Mouse (Mus musculus) urinary bladder, postnatal 10 days (tissue): ENCODE data around the gene Efr3b.

Experiments
- DNase-seq: peaks from one replicate; pipeline ENCODE4 v3.0.0; 2022; ENCODE audit warnings: low spot score

The Efr3b gene

DNA sequence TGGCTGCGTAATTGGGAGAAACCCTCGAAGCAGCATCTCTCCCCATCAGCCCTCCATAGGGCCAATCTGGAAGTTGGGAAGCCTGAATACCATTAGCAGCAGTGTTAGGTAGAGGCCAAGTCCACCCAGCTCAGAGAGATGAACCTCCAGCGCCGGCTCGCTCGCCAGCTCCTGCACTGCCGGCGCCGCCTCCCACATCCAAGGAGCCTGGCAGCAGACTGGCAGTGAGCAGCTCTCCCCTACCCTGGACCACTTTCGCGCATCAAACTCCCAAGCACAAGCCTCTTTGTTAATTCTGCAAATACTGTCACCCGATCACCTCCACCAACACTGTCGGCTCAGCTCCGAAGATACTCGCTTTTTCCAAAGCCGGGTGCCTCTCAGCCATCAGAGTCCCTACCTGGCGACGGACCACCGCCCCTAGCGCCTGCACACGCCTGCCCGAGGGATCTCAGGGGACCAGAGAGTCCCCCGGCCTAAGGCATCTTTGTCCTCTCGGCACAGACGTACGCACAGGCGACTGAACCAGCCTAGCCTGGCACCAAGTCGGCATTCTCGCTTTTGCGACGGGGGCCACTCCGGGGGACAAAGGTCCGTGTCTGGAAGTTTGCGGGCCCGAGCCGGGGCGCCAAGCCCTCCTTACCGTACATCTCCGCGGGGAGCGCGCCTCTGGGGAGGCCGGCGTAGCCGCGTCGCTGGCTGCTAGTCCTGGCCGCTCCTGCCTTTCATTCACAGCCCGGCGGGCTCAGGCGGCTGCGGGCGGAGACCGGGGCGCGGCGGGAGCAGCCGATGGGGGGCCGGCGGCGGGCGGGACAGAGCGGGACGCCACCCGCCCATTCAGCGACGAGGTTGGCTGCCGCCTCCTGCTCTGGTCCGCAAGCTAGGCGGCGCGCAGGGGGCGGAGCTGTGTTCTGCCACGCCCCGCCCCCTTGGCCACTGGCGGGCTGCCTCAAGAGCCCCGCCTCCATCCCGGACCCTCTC lies at the start of gene Efr3b:
Gene Efr3b (minus strand): TSS at position 855 of the 981 bp plus-strand sequence.
- peak; percentile 20 for DNase-seq

DNA sequence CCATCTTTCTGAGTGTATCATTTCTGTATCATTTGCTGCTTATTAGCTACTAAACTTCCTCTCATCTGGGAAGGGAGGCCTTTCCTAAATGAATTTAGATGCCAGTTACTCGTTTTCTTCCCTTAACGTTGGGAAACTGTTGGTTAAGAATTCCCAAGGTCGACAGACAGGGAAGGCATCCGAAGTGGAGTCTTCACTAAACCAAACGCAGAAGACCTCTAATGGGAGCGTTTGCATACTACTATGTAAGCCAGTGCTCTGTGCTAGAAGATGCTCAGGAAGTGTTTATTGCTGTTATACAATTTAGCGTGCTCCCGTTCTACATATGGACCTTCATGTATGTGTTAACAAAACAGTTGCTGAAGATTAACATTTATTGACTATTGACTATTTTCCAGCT lies 44.7 kb upstream of the Efr3b start:
- no peak for DNase-seq

DNA sequence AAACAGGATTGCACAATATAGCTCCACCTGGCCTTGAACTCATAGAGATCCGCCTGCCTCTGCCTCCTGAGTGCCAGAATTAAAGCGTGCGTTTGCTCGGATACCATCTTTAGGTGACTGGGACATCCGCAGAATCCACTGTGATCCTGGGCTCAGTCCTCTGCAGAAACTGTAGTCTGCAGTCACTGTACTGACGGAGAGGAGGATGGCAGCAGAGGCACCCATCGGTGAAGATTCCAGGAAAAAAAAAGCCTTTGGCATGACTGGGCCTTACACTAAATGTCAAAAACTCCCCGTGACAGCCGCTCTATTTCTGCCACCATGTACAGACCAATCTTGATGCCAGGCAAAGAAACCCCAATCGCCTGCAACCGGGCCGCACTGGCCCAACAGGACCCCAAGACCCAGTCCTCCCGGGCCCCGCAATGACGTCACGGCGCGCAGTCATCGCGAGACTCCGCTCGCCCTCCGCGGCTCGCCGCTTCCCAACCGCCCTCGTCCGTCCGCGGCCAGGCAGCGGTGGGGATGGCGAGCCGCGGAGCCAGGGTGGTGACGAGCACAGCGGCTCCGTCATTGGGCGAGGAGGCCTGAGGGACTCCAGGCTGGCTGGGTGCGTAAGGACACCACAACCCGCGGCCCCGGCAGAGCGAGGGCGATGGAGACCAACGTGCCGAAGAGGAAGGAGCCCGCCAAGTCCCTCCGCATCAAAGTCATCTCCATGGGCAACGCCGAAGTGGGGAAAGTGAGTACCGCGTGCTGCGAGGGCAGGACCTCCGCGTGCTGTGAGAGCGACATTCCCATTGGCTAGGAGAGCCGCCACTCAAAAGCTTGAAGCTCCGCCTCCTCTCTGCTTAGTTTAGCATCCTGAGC lies 43.7 kb upstream of the Efr3b start, which contains the start of gene Dnajc27:
Gene Dnajc27 (plus strand): TSS at position 452 of the 870 bp plus-strand sequence.
- DNase-seq, result peak; percentile 91

DNA sequence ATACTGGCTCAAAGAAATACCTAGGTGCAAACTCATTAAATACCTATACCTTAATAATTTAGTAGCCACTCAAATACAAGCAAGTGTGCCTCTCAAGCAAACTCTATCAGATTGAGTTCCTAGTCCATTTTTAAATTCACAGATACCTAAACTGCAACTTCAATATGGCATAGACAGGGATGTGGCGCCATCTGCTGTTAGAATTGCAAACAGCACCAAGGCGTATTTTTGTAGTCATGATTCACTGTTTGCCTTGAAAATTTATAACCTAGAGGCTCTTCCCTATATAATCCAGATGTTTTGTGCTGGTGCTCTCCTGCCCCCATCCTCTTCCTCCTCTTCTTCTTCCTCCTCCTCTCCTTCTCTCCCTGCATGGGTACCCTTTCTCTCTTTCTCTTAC lies 41.6 kb upstream of the Efr3b start:
- peak; percentile 29 for DNase-seq

DNA sequence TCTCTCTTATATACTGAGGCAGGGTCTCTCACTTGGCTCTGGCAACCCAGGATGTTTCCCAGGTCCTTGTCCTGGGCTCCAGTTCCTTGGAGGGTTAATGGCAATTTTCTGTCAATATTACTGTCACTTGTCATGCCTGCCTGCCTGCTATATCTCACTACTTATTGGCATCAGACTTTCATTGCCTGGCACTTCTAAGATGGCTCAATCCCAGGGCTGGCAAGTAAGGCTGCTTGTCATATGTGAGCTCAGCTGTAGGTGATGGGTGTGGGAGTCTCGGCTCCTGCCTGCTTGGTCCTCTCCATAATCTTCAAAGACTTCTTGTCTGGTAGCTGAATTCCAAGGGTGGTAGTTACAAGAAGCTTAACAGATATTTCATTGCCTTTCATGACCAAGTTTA lies 39.4 kb upstream of the Efr3b start:
- no peak for DNase-seq

DNA sequence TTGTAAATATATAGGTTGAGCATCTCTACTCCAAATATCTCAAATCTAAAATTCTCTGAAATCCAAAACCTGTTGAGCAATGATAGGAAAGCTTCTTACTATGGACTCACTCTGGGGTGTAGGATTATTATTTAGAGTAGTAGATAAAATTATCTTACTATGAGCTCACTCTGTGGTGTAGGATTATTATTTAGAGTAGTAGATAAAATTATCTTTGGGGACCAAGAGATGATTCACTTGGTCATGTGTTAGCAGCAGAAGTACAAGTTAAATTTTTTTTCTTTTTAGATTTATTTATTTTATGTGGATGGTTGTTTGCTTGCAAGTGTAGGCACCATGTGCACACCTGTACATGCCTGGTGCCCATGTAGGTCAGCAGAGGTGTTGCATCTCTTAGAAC lies 37.7 kb upstream of the Efr3b start:
- no peak for DNase-seq

DNA sequence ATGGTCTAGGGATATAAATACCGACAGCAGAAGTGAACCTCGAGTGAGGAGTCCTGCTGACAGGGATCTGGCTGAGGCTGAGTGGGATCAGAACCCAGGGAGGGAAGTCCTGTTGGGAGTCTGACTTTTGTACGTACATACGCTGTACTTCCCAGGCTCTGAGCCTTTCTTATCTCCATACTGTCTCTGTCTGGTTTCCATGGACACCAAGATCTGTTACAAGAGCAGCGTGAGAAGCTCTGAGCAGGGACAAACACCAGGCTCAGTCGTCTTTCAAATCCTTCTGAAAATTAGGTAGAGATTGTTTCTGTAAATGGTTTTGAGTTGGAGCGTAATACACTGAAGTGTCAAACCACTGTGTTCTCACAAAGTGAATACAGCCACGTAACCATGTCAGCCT lies 36.7 kb upstream of the Efr3b start:
- no peak for DNase-seq

DNA sequence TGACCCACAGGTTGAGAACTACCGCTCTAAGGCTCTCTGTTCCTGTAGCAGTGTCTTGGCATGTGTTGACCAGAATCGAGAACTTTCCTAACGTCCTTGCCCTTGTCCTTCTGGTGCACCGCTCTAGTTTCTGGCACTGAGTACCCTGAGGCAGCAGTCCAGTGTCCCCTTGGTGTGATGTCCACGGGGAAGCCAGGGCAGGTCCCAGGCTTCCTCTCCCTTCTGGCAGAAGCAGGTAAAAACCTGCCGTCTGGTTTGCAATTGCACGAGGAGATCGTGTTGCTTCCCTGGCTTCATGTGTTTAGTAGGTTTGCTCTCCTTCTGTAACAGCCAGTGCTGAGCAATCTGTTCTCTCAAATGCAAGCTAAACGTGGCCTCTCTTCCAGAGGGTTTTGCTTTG lies 33.0 kb upstream of the Efr3b start:
- DNase-seq, result no peak

DNA sequence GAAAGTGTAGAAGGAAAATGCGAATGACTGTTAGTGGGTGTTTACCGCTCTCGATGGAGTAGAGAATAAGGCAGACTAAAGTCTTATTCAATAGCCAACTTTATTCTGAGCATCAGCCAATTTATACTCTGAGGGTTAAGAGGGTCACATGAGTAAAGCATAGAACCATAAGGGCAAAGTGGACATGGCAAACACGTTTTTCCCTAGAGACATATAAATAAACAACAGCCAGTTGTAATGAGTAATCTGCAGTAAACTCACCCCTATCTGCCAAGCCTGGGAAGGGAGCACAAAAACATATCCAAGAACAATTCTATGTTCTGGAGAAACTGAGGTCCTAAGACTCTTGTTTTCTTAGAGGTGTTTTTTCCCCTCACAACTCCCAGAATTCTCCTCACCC lies 29.8 kb upstream of the Efr3b start:
- DNase-seq, result no peak

DNA sequence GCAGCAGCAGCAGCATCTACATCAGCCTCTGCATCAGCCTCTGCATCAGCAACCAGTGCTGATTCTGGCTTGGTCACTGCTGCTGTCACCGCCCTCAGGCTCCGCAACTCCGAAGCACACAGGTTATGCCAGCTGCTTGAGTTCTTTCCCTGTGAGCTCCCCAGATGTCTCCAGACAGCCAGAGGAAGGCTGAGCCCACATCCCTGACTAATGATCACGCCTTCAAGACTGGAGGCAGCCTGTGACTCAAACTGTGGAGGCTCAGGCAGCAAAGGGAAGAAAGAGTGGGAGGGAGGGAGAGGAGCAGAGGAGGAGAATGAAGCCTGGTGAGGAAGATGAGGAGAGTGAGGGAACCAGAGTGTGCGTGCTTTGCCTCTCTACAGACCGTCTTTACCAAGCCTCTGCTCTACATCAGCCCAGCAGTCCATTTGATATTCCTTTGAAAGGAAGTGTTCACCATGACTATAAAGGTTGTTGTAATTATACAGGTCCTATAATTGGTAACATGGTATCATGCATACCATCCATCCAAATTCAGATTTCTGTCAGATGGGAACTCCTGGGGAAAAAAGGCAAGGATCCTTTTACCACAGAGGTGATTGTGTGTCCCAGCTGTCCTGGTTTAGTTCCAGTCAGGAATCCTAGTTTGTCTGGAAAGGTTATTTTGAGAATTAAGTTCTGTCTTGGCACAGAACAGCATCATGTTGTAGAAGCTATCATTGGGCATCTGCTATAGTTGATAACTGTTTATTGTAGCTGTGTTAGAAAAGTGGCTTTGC lies 28.2 kb upstream of the Efr3b start:
- DNase-seq, result no peak

DNA sequence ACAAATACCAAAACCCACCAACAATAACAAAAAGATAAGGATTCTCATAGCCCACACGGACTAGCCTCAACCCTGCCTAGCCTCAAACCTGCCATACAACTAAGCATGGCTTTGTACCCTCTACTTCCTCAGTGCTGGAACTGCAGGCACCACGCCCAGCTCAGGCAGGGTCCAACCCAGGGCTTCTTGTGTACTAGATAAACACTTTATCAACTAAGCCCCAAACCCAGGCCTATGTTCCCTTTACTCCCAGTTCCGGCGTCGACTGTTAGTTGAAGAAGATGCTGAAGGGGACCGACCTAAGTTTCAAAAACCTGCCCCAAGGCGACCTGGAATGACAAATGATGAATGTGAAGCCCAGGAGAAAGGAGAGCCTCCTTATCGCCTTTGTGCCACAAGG lies 27.2 kb upstream of the Efr3b start:
- no peak for DNase-seq

DNA sequence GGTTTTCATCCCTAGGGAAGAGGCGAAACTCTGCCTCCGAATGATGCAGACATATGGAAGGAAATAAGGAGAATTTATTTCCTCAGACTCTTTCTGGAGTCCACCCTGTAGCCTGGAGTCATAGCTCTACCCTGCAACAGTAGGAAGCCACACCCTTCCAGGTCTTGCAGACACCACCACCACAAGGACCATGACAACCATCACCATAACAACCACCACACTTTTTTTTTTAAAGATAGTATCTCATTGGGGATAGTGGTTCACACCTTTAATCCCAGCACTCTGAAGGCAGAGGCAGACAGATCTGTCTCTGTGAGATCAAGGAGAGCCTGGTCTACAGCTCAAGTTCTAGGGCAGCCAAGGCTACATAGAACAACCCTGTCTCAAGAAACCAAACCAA lies 26.8 kb upstream of the Efr3b start:
- DNase-seq, result no peak

DNA sequence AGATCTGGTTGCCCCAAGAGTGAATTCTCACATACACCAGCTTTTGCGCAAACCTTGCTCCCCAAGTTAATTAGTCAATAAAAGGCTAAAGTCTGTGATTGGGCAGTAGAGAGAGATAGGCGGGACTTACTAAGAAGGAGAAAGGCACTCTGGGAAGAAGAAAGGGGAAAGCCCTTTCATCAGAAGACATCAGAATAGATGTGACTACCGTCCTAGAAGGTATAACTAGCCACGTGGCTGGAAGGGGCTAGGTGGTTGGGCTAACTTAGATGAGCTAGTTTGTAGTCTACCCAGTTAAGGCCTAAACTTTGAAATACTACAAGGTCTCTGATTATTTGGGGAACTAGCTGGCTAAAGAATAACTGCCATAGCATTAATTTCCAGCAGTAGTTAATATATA lies 21.0 kb upstream of the Efr3b start:
- no peak for DNase-seq

DNA sequence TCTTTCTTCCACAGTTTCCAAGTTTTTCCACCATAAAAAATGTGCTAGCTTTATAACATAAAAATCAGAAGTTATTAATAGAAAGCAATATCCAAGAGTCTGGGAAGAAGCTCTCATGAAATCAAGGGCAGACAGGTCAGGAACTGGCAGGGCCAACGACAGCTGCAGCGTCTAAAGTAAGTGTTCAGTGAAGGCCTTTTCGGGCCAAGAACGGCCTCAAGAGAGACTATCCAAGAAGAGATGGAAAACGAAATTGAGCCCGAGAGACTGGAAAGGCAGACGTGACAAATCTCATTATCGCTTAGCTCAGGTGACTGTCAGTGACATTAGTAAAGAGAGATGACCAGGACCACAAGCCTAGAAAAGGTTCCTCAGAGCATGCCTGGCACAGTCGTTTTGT lies 19.6 kb upstream of the Efr3b start:
- no peak for DNase-seq

DNA sequence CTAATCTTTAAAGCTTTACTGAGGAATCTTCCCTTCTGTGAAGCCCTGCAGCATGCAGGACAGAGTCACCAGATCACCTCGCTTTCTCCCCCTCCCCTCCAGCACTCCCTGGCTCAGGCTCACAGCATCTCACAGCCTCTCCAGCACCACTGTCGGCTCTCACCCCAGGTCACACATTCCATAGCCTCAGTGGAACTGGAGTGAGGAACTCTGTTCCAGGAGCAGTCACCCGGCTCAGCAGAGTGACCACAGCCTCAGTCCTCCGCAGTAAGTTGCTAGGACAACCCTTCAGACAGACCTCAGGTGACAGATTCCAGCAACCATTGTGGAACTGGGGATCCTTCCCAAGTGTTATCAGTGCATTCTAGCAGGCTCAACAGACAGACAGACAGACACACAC lies 16.1 kb upstream of the Efr3b start:
- DNase-seq, result no peak

DNA sequence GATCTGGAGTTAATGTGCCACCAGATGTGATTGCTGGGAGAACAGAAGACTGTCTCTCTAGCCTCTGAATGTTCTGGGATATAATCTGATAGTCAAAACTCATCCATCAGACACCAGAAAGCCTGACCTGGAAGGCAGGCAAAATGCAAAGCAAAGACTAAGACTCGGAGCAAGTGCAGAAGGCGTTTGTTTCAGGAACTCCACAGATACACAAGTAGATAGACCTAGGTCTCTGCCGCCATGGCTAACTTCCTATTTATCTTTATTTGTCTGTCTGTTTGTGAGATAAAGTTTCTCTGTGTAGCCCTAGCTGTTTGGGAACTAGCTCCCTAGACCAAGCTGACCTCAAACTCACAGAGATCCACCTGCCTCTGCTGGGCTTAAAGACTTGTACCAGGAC lies 14.9 kb upstream of the Efr3b start:
- no peak for DNase-seq

DNA sequence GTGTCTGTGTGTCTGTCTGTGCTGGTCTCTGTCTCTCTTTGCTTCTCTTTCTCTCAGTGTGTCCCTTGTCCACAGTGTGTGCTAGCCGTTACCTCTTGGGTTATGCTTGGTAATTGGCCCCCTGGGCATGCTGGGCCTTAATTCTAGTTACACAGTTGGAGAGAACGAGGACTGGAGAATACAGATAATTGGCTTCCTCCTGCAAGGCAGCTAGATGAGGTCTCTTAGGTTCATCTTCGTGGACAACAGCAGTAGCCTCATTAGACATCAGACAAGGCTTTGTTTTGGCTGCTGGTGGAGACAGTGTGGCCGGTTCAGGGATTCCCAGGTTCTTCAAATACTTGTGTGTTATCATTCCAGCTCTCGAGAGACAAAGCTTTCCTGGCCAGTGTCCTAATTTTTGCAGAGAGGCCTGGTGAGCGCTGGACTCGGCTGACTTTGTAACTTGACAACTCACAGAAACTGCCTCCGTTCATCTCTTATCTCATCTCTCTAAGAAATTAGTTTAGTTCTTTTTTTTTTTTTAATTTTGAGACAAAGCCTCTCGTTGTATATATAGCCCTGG lies 12.2 kb upstream of the Efr3b start:
- DNase-seq, result no peak

DNA sequence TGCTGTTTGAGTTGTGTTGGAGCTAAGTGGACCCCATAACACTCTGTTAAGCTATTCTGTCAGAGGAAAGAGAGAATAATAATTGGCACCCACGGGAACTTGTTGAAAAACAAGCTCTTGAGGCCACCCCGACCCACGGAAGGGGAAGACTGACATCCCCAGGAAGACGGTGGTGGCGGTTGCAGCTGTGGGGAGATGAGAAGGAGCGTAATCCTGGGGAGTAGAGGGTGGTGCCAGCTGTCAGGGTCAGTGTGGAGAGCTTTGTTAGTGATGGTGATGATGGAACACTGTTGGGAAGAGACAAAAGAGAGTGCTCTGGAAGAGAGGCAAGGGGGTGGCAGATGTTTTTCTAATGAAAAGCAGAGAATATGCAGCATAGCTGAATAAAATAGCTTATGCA lies 9.3 kb upstream of the Efr3b start:
- no peak for DNase-seq

DNA sequence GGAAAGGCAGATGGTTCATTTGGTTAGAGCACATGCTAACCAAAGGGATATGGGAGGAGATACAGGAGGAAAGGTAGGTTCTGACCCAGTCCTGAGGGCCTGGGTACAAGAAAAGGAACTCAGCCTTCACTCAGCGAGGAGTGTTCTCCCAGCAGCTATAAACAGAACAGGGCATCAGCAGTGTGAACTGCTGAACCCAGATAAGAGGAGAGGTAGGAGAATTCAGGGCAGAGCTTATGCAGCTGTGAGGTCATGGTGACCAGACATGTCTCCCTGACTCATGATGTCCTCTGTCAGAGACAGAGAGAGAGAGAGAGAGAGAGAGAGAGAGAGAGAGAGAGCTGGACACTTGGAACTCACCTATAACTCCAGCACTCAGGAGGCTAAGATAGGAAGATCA lies 7.3 kb upstream of the Efr3b start:
- no peak for DNase-seq

DNA sequence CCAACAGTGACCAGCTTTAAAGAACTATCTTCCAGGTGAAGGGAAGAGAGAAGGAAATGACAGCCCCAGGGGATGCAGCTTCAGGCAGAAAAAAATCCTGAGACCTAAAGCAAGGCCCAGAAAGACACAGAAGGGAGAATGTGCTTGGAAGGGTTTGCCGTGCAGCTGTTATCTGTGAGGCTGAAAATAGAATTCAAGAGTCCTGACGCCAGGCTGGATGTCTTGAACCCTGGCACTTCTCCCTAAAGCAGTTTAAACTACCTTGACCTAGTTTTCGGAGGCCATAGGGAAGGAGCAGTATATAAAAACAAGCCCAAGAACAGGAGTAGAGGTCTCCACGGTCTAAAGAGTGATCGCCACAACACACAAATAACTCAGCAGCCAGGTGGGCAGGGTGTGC lies 3.7 kb upstream of the Efr3b start:
- no peak for DNase-seq

DNA sequence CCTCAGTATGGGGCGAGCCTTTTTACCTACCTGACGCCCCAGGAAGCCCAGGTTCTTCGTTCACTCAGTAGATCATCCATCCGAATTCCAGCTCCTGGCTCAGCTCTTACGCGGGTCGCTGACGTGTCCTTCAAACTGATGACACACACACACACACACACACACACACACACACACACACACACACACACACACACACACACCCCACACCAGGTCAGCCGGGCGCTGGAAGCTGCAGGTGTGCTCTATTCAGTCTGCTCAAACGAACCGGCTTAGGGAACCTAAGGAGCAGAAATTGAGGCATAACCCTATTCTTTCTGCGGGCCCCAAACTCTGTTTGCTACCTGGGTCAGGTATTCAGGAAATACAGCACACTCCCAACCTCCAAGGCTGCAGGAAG lies 331 bp upstream of the Efr3b start:
- no peak for DNase-seq

DNA sequence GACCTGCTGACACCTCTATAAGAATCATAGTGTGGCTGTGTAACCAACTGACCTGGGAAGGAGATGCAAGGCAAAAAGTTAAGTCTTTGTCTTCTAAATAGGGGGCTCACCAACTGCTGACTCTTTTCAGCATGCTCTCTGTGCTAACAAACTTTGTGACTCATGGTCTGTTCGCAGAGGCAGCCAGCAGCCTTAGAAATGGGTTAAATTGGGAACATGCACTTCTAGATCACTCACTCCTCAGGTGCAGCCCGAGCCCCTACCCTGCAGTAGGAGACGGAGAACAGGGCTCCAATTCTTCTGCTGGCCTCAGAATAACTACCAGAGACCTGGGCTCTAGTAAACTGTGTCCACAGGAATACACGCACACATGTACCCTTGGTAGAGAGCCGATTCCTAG lies 1.2 kb downstream of the Efr3b start:
- no peak for DNase-seq
